Mouse (Mus musculus): ENCODE results near the gene Ptpn11. TPM values are rescaled to one million over a fixed set of nuclear protein-coding genes. Genes with fewer than 3 reads are reported as not detected.
"Not testable (repeated sequence)": the region's sequence is repeated elsewhere in the genome, so short reads cannot be mapped to it uniquely, and the experiment has no call there.

The Ptpn11 gene
- total RNA-seq (2021): 10 to 100 TPM; 85.8 to 88.5 TPM
- long read RNA-seq, experiment 1, full-length matches to known transcripts: 5 of 28 reads
- long read RNA-seq, experiment 1, partial matches to known transcripts: 16 of 28 reads
- long read RNA-seq, experiment 1, other reads (novel, unspliced or antisense): 7 of 28 reads
- long read RNA-seq, experiment 2, full-length matches to known transcripts: 2 of 10 reads
- long read RNA-seq, experiment 2, partial matches to known transcripts: 2 of 10 reads
- long read RNA-seq, experiment 2, other reads (novel, unspliced or antisense): 6 of 10 reads

- peak; percentile 95 for DNase-seq
Measured at GRCm38 (mm10) chr5:121190836-121191583, at the start of gene Ptpn11. TSS of gene Ptpn11 (minus strand) at chr5:121191397.

- DNase-seq: no peak
Measured at GRCm38 (mm10) chr5:121239846-121240245, 48.6 kb upstream of the Ptpn11 start.

- DNase-seq: no peak
Measured at GRCm38 (mm10) chr5:121238208-121238607, 47.0 kb upstream of the Ptpn11 start.

- no peak for DNase-seq
Measured at GRCm38 (mm10) chr5:121236171-121236570, 45.0 kb upstream of the Ptpn11 start.

- DNase-seq: no peak
Measured at GRCm38 (mm10) chr5:121233726-121234125, 42.5 kb upstream of the Ptpn11 start.

- DNase-seq: no peak
Measured at GRCm38 (mm10) chr5:121232789-121233188, 41.6 kb upstream of the Ptpn11 start.

- no peak for DNase-seq
Measured at GRCm38 (mm10) chr5:121230811-121231210, 39.6 kb upstream of the Ptpn11 start.

GRCm38 (mm10) chr5:121229182-121229581 lies 38.0 kb upstream of the Ptpn11 start:
- no peak for DNase-seq

GRCm38 (mm10) chr5:121227330-121227729 lies 36.1 kb upstream of the Ptpn11 start:
- not testable (repeated sequence) for DNase-seq

- no peak for DNase-seq
Measured at GRCm38 (mm10) chr5:121226845-121227244, 35.6 kb upstream of the Ptpn11 start.

GRCm38 (mm10) chr5:121226406-121226805 lies 35.2 kb upstream of the Ptpn11 start:
- no peak for DNase-seq

GRCm38 (mm10) chr5:121225854-121226253 lies 34.7 kb upstream of the Ptpn11 start:
- no peak for DNase-seq

- DNase-seq: no peak
Measured at GRCm38 (mm10) chr5:121224856-121225255, 33.7 kb upstream of the Ptpn11 start.

- not testable (repeated sequence) for DNase-seq
Measured at GRCm38 (mm10) chr5:121224020-121224419, 32.8 kb upstream of the Ptpn11 start.

- DNase-seq: no peak
Measured at GRCm38 (mm10) chr5:121221328-121221850, 30.2 kb upstream of the Ptpn11 start.

GRCm38 (mm10) chr5:121220732-121221301 lies 29.6 kb upstream of the Ptpn11 start:
- no peak for DNase-seq

GRCm38 (mm10) chr5:121219980-121220731 lies 29.0 kb upstream of the Ptpn11 start, which contains the start of gene Hectd4:
TSS of gene Hectd4 (plus strand) at chr5:121220219.
- peak; percentile 99 for DNase-seq

- DNase-seq: no peak
Measured at GRCm38 (mm10) chr5:121219190-121219589, 28.0 kb upstream of the Ptpn11 start.

- no peak for DNase-seq
Measured at GRCm38 (mm10) chr5:121217313-121217634, 26.1 kb upstream of the Ptpn11 start.

GRCm38 (mm10) chr5:121216584-121217312 lies 25.6 kb upstream of the Ptpn11 start:
- not testable (repeated sequence) for DNase-seq

GRCm38 (mm10) chr5:121216126-121216446 lies 24.9 kb upstream of the Ptpn11 start:
- peak; percentile 83 for DNase-seq
